Mouse (Mus musculus): ENCODE results near the gene Mgat5.

DNA sequence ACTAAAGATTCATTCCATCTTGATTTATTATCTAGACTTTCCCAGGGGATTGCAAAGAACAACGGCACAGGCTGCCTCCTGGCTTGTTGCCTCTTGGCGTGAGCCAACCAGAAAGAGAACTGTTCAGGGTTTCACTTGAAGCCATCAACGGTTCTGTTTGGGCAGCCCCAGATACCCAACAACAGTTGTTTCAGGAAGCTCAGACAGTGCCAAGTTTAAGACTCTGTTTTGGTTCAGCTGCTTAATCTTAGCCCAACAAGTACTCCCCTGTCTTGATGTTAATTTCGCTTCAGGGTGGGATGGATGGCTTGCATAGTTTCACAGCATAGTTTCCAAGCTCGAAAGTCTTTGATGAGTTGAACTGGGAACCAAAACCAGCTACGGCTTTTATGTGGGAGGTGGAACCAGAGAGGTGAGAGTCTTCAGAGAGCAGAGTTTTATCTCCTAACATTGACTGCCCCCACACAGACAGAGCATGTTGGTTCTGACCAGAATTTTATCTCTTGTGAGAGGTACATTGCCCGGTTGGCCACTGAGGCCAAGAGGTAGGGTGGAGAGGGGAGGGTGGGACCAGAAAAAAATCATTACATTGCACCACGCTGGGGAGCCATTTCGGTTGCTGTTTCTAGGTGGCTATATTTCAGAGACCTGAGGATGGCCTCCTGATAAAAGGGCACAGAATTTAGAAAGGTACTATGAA, 144.0 kb downstream of the Mgat5 start:
- TF ChIP-seq CTCF (IDR thresholded peaks at IDR 0.05; ENCODE audit: borderline replicate concordance, control insufficient read depth, extremely low read depth, insufficient read depth, low read length, poor library complexity) (no peak), POLR2A (IDR thresholded peaks at IDR 0.05; ENCODE audit: control insufficient read depth, extremely low read depth, insufficient read depth, low read length, poor library complexity) (no peak)

Measured in thymus, adult 2 months (tissue).